Mouse (Mus musculus) mature B cell (primary cell): ENCODE data around the gene Crhr2.

ENCODE experiments used
- in situ Hi-C: fragments of 300-500 bp; cut with MboI; formaldehyde crosslinking; loops from 2 replicates; pipeline ENCODE4 v1.14.3; 2019

Gene Crhr2

DNA sequence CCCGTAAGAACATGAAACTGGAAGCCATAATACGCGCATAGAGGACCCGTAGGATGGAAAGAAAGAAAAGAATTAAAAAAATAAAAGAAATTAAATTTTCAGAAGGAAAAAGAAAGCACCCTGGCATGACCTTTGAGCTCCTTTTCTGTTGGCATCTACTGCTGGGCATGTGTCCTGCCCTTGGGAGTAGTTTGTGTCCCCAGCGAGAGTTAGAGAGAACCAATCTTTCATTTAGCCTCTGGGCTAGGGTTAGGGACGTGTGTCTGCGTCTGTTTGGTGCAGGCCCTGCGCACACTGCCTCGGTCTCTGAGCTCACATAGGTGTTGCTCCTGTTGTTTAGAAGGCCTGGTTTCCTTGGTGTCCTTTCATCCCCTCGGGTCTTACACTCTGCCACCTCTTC is 83.6 kb downstream of the Crhr2 start:
- in situ Hi-C loops = no loop called here

DNA sequence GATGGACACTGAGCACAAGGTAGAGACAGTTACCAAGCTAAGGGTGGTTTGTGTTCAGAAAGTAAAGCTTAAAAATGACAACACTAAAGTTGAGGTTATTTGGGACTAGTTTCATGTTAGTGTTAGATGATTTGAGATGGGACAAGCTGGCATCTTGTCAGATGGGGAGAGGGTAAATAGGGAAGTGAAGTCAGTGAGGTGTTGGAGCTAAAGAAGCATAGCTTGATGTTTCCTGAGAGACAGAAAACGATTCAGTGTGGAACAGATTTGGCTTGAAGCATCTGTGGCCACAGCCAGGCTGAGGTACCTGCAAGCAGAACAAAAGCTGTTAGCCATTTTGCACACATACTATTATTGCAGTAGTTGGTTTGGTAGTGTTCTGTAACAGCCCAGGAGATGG is 87.5 kb downstream of the Crhr2 start:
- in situ Hi-C loops = no loop called here

DNA sequence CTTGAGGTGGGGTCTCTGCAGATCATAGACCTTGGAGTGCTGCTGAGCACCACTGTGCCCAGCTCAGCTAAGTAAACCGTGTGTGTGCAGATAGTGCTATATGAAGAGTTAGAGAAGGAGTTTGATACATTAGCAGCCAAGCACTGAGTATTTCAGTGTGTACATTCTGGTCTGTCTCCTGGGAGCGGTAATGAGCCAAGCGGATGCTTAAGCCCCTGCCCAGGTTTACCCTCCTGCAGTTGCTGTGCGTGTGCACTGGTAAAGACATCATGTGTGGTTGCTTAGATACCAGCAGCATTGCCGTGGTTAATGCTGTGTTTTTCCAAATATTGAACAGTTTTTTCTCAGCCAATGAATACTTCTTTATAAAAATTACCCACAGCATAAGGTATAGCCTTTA is 88.3 kb downstream of the Crhr2 start:
- in situ Hi-C loops = no loop called here

DNA sequence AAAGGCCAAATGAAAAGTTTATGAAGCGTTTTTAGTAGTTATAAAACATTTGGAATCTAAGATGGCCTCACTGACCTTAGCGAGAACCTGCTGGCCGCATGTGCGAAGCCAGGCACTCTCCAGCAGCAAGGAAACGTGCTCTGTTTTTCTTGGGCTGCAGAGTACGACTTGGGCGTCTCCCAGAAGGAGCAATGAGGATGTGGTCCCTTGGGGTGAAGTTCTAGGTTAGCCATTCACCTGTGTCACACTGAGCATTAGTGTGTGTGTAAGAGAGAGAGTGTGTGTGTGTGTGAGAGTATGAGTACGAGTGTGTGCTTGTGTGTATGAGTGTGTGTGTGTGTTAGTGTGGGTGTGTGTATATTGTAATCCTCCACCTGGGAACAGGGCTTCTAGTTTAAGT is 89.6 kb downstream of the Crhr2 start:
- in situ Hi-C loops = no loop called here
